Mouse (Mus musculus) bone marrow macrophage, adult 2 months (primary cell): Measurements from ENCODE around the gene Notch2.

Experiments used
- CTCF ChIP-seq: IDR thresholded peaks from 2 replicates; pipeline ENCODE4 v1.5.1; 2012; ENCODE audit warnings: low read depth, mild to moderate bottlenecking, low read length, moderate library complexity
- POLR2A ChIP-seq: IDR thresholded peaks from 2 replicates; pipeline ENCODE4 v1.6.1; 2012; ENCODE audit warnings: mild to moderate bottlenecking, low read depth, low read length, borderline replicate concordance

GRCm38 (mm10) chr3:97969019-97969418 is 44.3 kb upstream of the Notch2 start:
- TF ChIP-seq CTCF, result no peak
- TF ChIP-seq POLR2A, result no peak
